Mouse (Mus musculus): ENCODE results near the gene Tha1.

DNA sequence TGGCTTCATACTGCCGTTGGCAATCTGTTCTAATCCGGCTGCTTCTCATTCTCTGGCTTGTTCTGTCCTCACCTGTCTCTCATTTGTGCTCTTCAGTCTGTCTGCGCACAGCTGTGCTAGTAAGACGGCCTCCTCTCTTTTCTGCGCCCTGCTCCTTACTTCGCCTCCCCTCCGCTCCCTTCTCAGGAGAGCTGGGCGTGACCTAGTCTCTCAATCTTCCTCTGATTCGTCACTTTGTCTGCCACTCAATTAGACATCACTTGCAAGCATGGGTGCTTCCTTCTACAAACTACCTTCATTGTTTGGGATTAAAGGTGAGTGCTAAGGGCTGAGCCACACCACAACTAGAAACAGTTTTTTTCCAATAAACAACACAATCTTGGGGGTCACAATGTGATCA, 19.0 kb downstream of the Tha1 start:
- TF ChIP-seq CTCF (IDR thresholded peaks at IDR 0.05; ENCODE audit: low read depth) (no peak), EP300 (IDR thresholded peaks at IDR 0.05; ENCODE audit: low read depth) (no peak)

Data from liver, postnatal 0 days (tissue).